Mouse (Mus musculus): Measurements from ENCODE around the gene Pank2.

The Pank2 gene

DNA sequence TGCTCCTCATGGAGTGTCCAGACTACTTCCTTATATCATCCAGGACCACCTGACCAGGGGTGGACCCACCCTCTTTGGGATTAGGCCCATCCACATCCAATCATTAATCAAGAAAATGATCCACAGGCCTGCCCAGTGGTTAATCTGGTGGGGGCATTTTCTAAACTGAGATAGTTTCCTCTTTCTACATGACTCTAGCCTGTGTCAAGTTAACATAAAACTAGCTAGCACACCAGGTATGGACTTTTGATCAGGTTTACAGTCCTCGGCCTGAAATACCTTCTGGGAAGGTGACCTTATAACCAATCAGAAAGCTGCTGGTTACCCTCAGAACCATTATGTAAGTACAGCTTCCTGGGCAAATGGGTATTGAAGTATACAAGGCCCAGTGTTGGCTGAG, 66.7 kb downstream of the Pank2 start:
- no peak for DNase-seq

- DNase-seq = no peak
These were observed 68.3 kb downstream of the Pank2 start for GRCm38 (mm10) chr2:131330548-131330947.

GRCm38 (mm10) chr2:131337602-131338001, 75.3 kb downstream of the Pank2 start:
- no peak for DNase-seq

GRCm38 (mm10) chr2:131344449-131344848, 82.2 kb downstream of the Pank2 start:
- no peak for DNase-seq

- no peak for DNase-seq
These were observed 83.3 kb downstream of the Pank2 start for GRCm38 (mm10) chr2:131345556-131345955.

Measured in thymus, postnatal 36 days (tissue).